Mouse (Mus musculus): ENCODE results near the gene Cdv3. TPM values are rescaled to one million over a fixed set of nuclear protein-coding genes. Genes with fewer than 3 reads are reported as not detected.
"Not testable (repeated sequence)": the region's sequence is repeated elsewhere in the genome, so short reads cannot be mapped to it uniquely, and the experiment has no call there.

Cdv3 gene
- polyA plus RNA-seq, 3 experiments from 2014 or later = 70.3 to 256 (median 81.7) TPM

- ATAC-seq = no peak
These were observed 6.8 kb upstream of the Cdv3 start for GRCm38 (mm10) chr9:103372271-103373010.

DNA sequence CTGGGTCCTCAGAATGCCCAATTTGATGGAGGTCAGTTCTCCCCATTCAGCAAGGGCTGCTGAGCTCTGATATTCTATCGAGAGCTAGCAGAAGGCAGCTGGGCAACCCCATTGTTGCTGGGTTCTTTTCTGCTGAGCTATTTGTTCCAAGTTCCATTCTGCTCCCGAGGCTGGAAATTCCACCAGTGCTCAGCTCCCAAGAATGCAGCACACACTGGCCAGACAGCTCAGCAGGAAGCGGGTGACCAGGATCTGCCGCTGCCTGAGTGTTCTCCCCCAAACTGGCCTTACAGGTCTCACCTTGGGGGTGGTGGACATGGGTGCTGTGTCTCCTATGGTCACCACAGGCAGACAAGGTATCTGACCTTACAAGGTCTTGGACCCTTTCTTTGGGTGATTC, 4.3 kb upstream of the Cdv3 start:
- ATAC-seq = no peak

DNA sequence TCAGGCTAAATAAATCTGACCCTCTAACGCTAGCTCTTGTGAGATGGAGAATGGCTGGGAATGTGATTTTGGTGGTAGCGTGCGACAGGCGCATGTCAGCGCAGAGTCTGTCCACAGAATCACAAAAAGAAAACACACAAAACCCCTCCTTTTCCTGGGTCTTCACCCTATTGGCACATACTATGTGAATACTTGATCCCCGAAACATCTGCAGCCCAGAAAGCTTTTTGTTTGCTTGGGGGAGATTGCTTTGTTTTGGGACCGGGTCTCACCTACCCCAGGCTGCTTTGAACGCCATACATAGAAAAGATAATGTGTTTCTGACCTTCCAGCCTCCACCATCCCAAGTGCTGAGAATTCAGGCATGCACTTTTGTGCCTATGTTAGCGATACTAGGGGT, 716 bp upstream of the Cdv3 start:
- no peak for ATAC-seq

DNA sequence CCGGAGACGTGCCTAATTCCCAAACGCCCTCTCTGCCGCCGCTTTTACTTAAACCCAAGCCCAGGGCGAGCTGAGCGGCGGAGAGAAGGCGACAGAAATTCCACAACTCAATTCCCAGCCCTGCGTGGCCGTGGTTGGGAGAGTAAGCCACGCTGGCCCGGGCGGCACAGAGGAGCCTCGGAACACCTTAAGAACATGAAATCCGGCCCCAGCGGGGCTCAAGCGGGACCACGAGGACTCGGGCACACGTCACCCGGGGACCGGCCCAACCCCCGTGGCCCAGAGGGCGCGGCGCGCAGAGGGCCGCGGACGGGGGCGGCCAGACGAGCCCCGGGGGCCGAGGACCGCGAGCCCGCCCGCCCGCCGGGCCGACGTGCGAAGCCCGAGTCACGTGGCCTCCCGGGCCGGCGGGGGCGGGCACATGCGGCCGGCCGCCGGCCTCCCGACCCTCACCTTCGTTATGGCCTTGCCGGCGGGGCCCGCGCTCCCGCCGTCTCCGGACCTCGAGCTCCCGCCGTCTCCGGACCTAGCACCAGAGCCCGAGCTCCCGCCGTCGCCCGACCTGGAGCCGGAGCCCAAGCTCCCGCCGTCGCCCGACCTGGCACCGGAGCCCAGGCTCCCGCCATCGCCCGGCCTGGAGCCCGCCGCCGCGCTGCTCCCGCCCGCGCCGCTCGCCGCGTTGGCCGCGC, 895 bp downstream of the Cdv3 start:
- peak; percentile 1 for ATAC-seq

- ATAC-seq = no peak
These were observed 1.8 kb downstream of the Cdv3 start for GRCm38 (mm10) chr9:103363730-103364417.

DNA sequence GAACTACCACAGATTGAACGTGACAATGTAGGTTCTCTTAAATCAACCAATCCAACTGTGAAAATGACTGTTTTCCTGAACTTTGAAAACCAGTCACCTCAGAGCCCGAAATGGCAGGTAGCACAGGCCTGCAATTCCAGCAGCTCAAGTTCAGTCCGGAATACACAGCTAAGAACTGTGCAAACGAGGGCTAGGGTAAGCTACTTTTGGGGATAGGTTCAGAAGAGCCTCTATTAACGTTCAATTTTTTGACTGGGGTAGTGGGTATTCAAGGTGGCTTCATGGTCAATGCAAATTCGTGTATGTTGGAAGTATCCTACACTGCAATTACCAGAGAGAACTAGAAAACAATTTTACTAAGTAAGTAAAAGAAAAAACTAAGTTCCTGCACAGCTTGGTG, 2.6 kb downstream of the Cdv3 start:
- no peak for ATAC-seq

GRCm38 (mm10) chr9:103360642-103361041, 5.0 kb downstream of the Cdv3 start:
- no peak for ATAC-seq

- ATAC-seq = no peak
These were observed 7.1 kb downstream of the Cdv3 start for GRCm38 (mm10) chr9:103358545-103358944.

DNA sequence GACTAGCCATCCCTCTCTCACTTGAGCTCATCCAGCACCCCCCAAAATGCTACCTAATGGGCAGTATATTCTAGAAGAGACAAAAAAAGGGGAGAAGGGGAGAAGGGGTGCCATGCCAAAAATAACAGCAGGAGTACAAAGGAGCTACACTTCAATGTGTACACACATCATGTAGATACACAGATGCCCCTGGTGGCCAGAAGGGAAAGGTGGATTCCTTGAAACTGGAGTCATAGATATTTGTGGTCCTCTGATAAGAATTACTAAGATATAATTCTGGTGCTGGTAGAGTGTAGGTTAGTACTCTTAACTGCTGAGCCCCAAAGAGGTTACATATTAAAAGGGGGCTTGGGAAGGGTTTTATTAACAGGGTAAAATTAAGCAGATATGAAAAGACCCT, 7.7 kb downstream of the Cdv3 start:
- no peak for ATAC-seq

GRCm38 (mm10) chr9:103353500-103354260, 12.0 kb downstream of the Cdv3 start:
- ATAC-seq = not testable (repeated sequence)

DNA sequence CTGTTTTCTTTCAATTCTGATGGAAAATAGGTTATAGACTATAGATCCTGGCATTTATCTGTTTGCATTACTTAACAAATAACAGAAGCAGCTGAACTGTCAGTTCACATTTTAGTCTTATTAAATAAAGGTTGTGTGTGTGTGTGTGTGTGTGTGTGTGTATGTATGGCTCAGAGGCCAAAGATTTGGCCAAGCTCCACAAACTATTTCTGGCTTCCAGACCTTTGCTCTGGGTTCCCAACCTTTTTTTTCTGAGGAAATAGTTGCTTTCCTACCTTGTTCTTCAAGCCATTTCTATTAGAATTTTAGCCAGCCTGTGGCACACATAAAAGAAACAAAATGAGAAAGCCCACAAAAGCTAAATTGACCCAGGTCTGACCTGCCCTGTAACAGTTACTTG, 16.8 kb downstream of the Cdv3 start:
- no peak for ATAC-seq

GRCm38 (mm10) chr9:103347996-103348490, 17.6 kb downstream of the Cdv3 start:
- ATAC-seq = no peak

DNA sequence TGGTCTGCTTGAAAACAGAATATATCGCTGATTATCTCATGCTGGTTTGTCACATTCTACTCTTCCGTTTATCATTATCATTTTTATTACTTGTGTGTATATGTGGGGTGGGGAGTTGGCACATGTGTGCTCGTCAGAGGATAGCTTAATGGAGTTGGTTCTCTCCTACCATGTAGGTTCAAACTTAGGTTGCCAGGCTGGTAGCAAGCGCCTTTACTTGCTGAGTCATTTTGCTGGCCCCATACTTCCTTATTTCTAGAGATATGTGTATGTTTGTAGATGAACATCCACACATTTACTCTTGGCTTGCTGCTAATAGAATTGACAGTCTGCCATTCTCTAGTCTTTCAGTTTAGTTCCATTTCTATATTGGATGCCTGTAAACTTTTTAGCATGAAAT, 18.6 kb downstream of the Cdv3 start:
- no peak for ATAC-seq

DNA sequence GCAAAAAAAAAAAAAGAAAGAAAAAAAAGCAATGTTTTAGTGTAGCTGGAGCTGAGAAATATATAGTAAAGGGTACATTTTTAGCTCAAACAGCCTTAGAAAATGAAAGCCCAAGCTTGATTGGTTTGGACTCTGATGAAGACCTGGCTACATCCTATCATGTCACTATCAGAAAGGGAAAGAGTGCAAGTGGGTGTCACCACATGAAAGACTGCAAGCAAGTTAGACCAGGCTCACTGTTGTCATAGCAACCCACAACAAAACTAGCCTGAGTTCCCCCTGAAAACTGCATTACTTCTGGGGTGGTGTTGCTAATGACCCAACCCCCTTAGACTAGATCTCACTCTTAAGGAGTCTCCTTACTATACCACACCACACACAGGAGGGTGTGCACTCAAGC, 28.7 kb downstream of the Cdv3 start:
- peak; percentile 74 for ATAC-seq

DNA sequence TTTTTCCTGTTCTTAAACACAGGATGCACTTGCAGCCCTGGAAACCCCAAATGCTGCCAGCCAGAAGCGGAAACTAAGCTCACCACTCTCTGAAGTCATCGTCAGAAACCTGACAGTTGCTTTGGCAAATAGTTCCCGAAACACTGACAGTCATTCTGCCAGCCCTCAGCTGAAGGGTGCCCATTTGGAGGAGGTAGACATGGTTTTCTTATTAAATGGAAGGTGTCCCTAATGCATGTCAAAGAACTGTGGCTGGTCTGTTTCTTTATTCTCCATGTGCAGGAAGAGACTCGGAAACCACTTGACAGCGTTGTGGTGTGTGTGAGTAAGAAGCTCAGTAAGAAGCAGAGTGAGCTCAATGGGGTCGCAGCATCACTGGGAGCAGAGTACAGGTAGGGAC, 33.0 kb downstream of the Cdv3 start:
- no peak for ATAC-seq

- no peak for ATAC-seq
These were observed 39.2 kb downstream of the Cdv3 start for GRCm38 (mm10) chr9:103326449-103326848.

DNA sequence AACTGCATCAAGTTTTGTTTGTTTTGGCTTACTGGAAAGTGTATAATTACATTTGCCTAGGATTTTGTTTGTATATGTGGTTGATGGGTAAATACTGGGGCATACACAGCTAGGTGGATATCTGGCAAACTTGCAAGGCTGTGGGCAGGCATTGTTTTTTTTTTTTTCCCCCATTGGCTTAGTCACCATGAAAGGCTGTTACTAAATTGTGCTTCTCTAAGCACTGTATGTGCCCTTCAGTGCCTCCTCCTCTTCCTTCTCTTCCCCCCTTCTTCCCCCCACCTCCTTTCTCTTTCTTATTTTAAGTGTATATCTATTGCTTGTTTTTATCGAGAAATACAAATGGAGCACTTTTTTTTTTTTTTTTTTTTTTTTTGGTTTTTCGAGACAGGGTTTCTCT, 41.0 kb downstream of the Cdv3 start:
- ATAC-seq = no peak

GRCm38 (mm10) chr9:103309832-103310231, 55.8 kb downstream of the Cdv3 start:
- ATAC-seq = no peak

- ATAC-seq = peak; percentile 46
These were observed 60.2 kb downstream of the Cdv3 start for GRCm38 (mm10) chr9:103305332-103306041.

GRCm38 (mm10) chr9:103304927-103305326, 60.7 kb downstream of the Cdv3 start, which contains the start of the genes 1300017J02Rik and Topbp1:
TSS of gene 1300017J02Rik (minus strand) at chr9:103305082.
TSS of gene Topbp1 (plus strand) at chr9:103305215.
- peak; percentile 98 for ATAC-seq

Measured in inflammation-experienced regulatory T-cells, adult 6 months (primary cell).